Mouse (Mus musculus) stomach, postnatal 0 days (tissue): ENCODE results near the gene Cerk.

Experiments
- CTCF ChIP-seq: IDR thresholded peaks from 2 replicates; pipeline ENCODE4 v1.5.1; 2016; ENCODE audit warnings: antibody characterized with exemption, low read depth, mild to moderate bottlenecking, moderate library complexity
- EP300 ChIP-seq: optimal IDR thresholded peaks from 2 replicates; pipeline ENCODE3; 2016; ENCODE audit warnings: antibody characterized with exemption

DNA sequence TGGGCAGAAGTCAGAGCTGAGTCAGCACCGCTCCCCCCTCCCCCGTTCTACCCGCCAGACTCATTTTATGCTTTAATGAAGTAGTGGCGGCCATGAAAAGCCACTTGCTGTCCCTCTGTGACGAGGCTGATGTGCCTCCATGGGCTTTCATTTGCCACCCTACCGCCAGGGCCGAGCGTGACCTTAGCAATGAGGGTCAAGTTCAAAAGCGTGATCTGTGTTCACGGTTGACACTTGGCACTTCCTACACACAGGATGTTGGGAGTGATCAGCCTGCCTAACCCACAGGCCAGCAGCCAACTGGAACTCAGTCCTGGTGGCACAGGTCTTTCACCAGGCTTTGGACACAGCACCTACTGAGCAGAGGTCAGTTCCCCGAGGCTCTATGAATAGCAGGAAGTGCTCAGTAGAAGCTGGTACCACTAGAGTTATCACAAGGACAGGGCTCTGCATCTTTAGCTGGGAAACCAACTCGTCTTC, 32.4 kb downstream of the Cerk start:
- TF ChIP-seq EP300 (no peak), CTCF (no peak)
